Mouse (Mus musculus) naive thymus-derived CD4-positive, alpha-beta T cell, adult 2 months (primary cell): ENCODE measurements at regions not wholly inside any gene's neighbourhood (a gene's known extent, or its start where the extent isn't known, plus 50 kb on each side); places are given as distances from the start of the nearest gene placed in this dataset.

Experiments
- DNase-seq: peaks from one replicate; pipeline ENCODE4 v3.0.0-alpha.2; 2011; ENCODE audit warnings: low read depth

DNA sequence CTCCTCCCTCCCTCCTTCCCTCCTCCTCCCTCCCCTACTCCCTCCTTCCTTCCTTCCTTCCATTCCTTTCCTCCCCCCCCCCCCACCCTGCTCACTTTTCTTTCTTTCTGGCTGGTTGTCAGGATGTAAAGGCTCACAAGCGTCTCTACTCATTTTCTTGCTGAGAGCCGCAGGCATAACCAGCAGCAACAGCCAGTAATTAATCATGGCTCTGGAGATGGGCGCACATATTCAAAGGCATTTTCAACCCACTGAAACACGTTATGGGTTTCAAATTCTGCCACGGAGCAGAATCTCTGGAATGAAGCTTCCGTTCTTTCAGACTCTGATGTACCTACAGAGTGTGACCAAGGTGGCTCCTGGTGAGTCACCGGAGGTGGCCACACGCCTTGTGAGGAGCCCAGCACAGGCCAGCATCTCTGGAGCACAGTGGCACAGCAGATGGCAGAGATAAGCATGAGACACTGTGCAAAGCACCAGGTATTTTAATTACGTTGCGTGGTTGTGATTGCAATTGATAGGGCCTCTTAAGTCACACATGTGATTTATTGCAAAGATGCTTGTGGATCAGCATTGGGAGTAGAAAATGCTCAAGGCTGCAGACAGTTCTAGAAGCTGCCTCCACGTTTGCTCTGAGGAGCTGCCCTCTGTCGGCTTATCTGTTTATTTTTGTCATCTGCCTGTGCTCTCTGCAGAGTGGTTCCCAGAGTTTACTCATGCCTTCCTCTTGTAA is 236.0 kb downstream of the Mtx2 start:
- DNase-seq, result no peak

- DNase-seq, result no peak
Measured at GRCm38 (mm10) chr2:75062189-75062510, 236.5 kb downstream of the Mtx2 start.

GRCm38 (mm10) chr2:75064406-75065115 is 239.0 kb downstream of the Mtx2 start:
- peak; percentile 64 for DNase-seq

DNA sequence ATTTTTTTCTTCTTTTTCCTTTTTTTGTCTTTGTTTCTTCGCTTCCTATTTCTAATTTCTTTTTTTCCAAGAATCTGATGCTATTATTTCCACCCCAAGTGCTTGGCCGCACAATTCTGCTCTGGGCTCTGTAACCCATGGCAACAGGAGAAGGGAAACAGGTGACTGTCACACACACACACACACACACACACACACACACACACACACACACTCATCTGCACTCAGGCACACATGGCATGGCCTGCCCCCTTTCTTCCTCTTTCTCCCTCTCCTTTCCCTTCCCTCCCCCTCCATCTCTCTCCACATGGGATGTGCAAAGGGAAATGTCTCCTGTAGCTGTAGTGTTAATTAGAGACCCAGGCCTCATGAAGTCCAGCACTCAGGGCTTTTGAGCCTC is 239.7 kb downstream of the Mtx2 start:
- no peak for DNase-seq

DNA sequence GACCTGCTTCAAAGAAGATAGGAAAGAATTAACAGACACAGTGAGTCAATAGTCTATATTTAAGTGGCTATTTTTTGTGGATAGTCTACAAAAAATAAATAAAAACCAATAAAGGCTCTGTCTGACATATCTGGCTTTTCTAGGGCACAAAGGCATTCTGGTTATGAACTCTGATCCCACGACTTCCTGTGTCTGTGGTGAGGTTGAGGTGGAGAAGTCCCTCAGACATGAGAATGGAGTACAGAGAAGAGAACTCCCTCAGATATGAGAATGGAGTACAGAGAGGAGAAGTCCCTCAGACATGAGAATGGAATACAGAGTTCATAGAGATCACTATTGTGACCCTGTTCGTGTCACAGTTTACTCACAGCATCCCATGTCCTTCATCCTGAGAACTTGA is 243.7 kb downstream of the Mtx2 start:
- peak; percentile 76 for DNase-seq

DNA sequence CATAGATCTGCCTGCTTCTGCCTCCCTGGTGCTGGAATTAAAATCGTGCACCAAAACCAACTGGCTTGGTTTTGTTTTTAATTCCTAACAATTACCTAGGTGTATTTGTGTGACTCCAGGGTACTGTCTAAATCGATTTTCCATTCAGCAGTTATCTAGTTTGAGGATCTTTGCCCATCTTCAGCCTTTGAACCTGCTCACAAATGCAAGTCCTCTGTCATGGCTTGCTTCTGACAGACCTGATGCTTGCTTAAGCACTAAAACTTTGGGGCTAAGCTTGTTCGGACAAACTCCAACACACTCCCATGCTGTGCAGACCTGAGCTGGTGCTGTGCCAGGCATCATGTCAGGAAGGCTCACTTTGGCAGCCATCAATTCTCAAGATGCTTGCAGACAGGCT is 246.4 kb downstream of the Mtx2 start:
- peak; percentile 53 for DNase-seq

GRCm38 (mm10) chr2:75072471-75072870 is 246.9 kb downstream of the Mtx2 start:
- DNase-seq, result peak; percentile 65

GRCm38 (mm10) chr2:75073178-75073577 is 247.6 kb downstream of the Mtx2 start:
- peak; percentile 91 for DNase-seq

DNA sequence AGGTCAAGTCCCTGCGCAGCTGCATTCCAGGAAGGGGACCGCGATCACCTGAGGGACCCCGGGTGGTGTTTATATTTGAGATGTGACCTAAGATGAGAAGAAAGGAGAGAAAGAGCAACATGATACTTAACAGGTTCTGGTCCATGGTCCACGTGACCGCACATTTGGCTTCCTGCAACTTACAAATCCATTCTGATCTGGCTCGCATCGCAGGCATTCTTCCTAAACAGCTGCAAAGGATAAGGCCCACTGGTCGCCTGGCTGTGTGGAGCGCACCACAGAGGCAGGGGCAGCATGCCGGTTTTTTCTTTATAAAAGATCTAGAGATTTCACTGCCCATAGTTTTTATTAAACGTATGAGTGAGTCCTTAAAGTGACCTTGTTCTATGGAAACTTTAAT is 261.6 kb downstream of the Mtx2 start:
- no peak for DNase-seq

DNA sequence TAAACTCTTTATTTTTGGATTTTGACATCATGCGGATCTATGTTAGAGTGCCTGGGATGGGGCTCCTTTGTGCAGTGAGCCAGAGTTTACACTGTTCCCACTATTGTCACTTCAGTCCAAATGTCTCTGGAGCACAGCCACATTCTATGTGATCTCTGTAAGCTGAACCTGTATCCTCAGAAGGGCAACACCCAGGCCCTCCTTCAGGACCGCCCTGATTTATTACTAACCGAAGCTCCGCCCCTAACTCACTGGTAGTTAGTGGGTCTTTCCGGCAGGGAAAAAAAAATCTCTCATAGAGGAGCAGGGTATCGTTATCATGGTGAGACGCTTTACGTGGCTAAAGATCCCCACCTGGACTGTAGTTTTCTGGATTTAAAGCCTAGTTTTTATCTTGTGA is 263.6 kb downstream of the Mtx2 start:
- DNase-seq, result no peak

- no peak for DNase-seq
Measured at GRCm38 (mm10) chr2:75089616-75090015, 264.0 kb downstream of the Mtx2 start.

GRCm38 (mm10) chr2:75090439-75090838 is 264.8 kb downstream of the Mtx2 start:
- no peak for DNase-seq

- DNase-seq, result peak; percentile 60
Measured at GRCm38 (mm10) chr2:75101501-75101900, 275.9 kb downstream of the Mtx2 start.

- DNase-seq, result no peak
Measured at GRCm38 (mm10) chr2:75112751-75113150, 287.1 kb downstream of the Mtx2 start.

GRCm38 (mm10) chr2:75114375-75114774 is 288.8 kb downstream of the Mtx2 start:
- no peak for DNase-seq

GRCm38 (mm10) chr2:75118348-75118926 is 292.8 kb downstream of the Mtx2 start:
- DNase-seq, result no peak

DNA sequence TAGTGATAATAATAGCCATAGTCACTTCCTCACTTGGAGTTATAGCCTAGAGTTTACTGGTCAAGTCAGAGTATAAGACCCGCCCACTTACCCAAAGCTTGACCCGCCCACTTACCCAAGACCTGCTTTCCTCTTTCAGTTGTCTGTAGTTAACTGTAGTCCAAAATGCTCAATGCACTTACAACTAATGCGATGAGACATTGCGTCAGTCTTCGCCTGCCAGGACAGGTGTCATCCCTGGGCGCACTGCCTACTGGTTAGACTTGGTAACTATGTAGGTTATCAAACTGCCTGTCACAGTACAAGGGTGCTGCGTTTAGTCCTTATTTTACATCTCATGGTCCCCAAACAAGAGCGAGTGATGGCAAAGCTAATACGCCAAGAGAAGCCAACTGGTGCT is 294.0 kb downstream of the Mtx2 start:
- DNase-seq, result no peak

DNA sequence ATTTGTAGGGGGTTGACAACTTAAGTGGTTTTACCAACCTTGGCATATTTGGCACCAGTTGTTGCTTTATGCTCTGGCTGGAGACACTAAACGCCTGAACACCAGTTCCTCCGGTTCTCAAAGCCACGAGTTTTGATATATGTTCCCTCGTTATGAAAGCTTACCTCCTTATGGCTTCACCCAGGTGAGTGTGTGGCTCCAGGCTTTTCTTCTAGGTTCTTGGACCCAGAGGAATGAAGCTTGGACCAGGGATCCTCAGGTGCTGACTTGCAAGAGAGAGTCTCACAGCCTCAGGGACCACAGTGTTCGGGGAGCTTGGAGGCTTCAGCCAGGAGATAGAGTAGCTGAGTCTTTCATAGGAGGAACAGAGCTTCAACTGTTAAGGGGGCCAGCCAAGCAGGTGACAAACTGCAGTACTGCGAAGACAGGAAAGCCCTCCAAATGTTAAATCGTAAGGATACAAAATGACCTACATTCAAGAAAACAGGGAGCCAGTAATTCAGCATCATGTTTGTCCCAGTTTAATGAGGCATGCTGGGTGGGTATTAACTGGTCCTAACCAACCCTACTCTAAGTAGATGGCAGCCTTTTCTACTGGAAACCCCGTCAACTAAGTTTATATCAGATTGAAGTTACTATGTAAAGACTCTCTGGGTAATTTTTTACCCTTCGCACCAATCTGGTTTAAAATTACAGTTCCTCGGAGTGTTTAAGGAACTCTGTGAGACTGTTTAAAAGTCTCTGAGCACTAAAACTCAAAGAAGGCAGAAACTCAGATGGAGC is 307.9 kb downstream of the Mtx2 start:
- DNase-seq, result no peak

DNA sequence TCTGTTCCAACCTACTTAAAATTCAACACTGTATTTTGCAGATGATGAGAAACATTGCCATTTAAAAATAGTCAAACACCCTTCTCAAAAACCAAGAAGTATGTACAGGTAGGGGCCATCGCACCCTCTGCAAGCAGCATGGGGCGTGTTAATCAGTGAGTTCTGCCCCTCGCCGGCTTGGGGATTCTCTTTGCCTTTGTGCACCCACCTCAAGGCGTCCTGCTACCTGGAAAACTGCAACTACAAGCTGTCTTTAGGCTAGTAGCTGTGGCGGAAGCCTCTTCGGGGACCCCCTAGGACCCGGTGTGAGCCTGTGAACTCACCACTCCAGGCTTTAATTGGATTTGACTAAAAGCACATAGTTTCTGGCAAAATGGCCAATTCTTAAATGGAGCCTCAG is 311.0 kb downstream of the Mtx2 start:
- DNase-seq, result no peak

DNA sequence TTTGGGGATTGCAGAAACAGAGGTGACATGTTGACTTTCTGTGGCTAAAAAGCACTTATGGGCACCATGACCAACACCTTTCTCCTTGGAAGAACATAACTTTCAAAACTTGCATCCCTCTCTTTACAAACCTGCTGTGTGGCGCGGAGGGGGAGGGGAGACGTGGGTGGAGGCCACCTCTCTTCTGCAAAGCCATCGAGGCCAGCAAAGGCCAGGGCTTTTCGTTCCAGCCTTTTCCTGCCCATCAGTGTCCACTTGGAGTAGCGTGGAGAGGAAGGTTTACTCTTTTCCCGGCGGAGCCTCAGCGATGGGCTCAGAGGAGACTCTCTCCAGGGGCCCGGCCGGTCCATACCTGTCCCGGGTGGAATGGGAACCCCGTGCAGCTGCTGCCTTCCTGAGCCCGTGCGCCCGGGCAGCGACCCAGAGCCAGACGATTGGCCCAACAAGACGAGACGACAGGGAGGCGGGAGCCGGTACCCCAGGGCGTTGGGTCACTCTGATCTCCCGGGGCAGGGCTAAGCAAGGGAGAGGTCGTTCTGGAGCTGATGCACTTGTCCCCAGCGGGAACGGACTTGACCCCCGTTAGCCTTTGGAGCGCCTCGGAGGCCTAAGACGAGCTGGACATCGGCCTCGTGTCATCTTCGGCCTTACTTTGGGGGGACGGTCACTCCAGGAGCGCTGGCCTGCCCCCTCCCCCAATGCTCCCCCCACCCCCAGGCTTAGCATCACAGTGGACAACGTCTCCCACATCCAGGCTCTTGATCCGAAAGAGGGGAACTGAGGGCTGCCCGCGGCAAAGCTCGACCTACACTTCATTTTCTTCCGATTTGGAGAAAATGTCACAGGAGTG is 311.8 kb downstream of the Mtx2 start:
- peak; percentile 19 for DNase-seq

GRCm38 (mm10) chr2:75137983-75138745 is 312.6 kb downstream of the Mtx2 start:
- DNase-seq, result peak; percentile 73
